Mouse (Mus musculus) lung, postnatal 0 days (tissue): ENCODE measurements around the gene Il20.

Experiments used
- CTCF ChIP-seq: IDR thresholded peaks from 2 replicates; pipeline ENCODE4 v1.5.1; 2016; ENCODE audit warnings: antibody characterized with exemption, mild to moderate bottlenecking
- EP300 ChIP-seq: IDR thresholded peaks from 2 replicates; pipeline ENCODE4 v1.6.1; 2016; ENCODE audit warnings: antibody characterized with exemption, mild to moderate bottlenecking, control low read depth

GRCm38 (mm10) chr1:130857456-130857855, 53.8 kb downstream of the Il20 start:
- TF ChIP-seq CTCF = no peak
- TF ChIP-seq EP300 = no peak
